Mouse (Mus musculus) kidney, embryonic 16.5 days (tissue): Measurements from ENCODE around the gene H13. TPM values are rescaled to one million over a fixed set of nuclear protein-coding genes. Genes with fewer than 3 reads are reported as not detected.
A peak's percentile ranks its signal among the peaks of the same experiment; 100 is the strongest.

ENCODE experiments used
- ATAC-seq: fragments of 200-750 bp; cut with Nextera tagmentation; 2 replicates; pipeline ENCODE4 v1.8.0; 2017; ENCODE audit warnings: moderate TSS enrichment; ENCODE audit not compliant: low FRiP score, low TSS enrichment
- H3K27ac ChIP-seq: fragments of 300-500 bp; sonication (generic); 2 replicates; pipeline ENCODE4 v1.5.1; 2014; ENCODE audit warnings: low read length
- H3K27me3 ChIP-seq: fragments of 300-500 bp; sonication (generic); 2 replicates; pipeline ENCODE4 v1.6.1; 2014; ENCODE audit warnings: low read length, control low read depth, mixed read lengths; ENCODE audit not compliant: insufficient read depth
- H3K36me3 ChIP-seq: fragments of 300-500 bp; sonication (generic); 2 replicates; pipeline ENCODE4 v1.6.1; 2014; ENCODE audit warnings: low read length, control low read depth, mixed read lengths; ENCODE audit not compliant: insufficient read depth
- H3K4me1 ChIP-seq: fragments of 300-500 bp; sonication (generic); 2 replicates; pipeline ENCODE4 v1.6.1; 2014; ENCODE audit warnings: low read length, control low read depth, mixed read lengths; ENCODE audit not compliant: insufficient read depth
- H3K4me2 ChIP-seq: fragments of 300-500 bp; sonication (generic); replicated peaks from 2 replicates; pipeline ENCODE4 v1.6.1; 2014; ENCODE audit warnings: low read depth, low read length
- H3K4me3 ChIP-seq: fragments of 300-500 bp; sonication (generic); 2 replicates; pipeline ENCODE4 v1.5.1; 2014; ENCODE audit warnings: mild to moderate bottlenecking, low read length
- H3K9ac ChIP-seq: fragments of 300-500 bp; sonication (generic); replicated peaks from 2 replicates; pipeline ENCODE4 v1.6.1; 2014; ENCODE audit warnings: low read length
- H3K9me3 ChIP-seq: fragments of 300-500 bp; sonication (generic); 2 replicates; pipeline ENCODE4 v1.6.1; 2016; ENCODE audit warnings: low read length, control low read depth
- WGBS: fragments of 180-500 bp; shearing (Covaris S2); extraction: QIAGEN DNeasy Blood & Tissue Kit; methylation state at CpG from one replicate; pipeline ENCODE4 v1.1.7; 2014; 5-methylcytosine and 5-hydroxymethylcytosine counted together
- polyA plus RNA-seq: library from polyadenylated mRNA; unstranded; fragments of >200 nt; fragmentation: Nextera tagmentation; extraction: Ambion mirVana; gene quantifications from 2 replicates; pipeline ENCODE4 v1.2.1, GENCODE M21; 2015

The H13 gene
- polyA plus RNA-seq, 1 experiment from 2014 or later: 158 TPM

DNA sequence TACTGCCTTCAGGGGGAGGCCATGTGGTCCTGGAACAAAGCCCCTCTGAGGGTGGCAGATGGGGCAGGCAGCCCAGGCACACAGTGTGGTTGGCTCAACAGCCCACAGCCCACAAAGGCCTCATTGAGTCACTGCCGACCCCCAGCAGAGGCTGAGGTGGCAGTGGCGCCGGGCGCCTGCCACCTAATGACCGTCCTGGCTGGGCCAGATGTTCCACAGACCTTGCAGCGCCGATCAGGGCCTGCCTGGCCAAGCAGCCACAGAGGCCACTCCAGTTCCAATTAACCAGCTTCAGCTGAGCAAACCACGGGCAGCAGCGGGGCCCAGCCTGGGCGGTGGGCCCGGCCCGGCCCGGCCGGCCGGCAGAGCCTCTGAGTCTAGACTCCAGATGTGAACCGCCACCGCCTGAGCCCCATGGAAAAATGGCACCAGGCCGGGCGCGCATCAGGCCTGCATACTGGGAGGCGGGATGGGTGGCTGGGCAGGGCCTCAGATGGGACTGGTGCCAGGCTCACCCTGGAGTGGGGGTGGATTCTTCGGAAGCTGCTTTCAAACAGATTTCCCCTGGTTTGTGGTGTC, 36.8 kb downstream of the H13 start:
- Histone ChIP-seq H3K27ac (peak overlapping the region; percentile 96), H3K9me3 (no peaks in the 10 kb centered on the region), H3K4me3 (no peak overlapping the region), H3K9ac (peak overlapping the region; percentile 36), H3K27me3 (no peaks in the 10 kb centered on the region), H3K4me1 (peaks cover 39% of the 10 kb centered on the region), H3K4me2 (no peak overlapping the region), H3K36me3 (peaks cover 44% of the 10 kb centered on the region)
- ATAC-seq: peak; percentile 5; the same call in 1 of the 2 replicates
- 67% methylated on average over 22 of the region's 22 CpGs for WGBS

DNA sequence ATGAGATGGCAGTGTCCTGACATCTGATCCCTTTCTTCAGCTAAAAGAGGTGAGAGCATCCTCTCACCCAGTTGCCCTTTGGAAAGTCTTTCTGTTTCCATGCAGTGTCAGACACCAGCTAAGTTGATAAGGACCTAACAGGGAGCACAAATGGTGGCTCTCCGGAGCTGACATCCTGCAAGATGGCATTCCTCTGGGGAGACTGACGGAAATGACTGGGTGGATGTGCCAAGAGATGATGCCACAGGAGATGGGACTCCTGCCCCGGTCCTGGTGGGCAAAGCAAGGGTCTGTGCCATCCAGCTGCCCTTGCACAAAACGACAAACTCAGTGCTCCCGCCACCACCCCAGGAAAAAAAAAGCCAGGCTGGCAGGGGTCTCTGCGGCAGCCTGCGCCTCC, 37.9 kb downstream of the H13 start:
- Histone ChIP-seq H3K27ac (peak overlapping the region; percentile 96), H3K4me3 (peak overlapping the region; percentile 46), H3K4me1 (peaks cover 39% of the 10 kb centered on the region), H3K9me3 (no peaks in the 10 kb centered on the region), H3K27me3 (no peaks in the 10 kb centered on the region), H3K36me3 (peaks cover 33% of the 10 kb centered on the region), H3K9ac (peak overlapping the region; percentile 77), H3K4me2 (peak overlapping the region; percentile 68)
- no peak for ATAC-seq
- 17% methylated on average over 7 of the region's 7 CpGs for WGBS

DNA sequence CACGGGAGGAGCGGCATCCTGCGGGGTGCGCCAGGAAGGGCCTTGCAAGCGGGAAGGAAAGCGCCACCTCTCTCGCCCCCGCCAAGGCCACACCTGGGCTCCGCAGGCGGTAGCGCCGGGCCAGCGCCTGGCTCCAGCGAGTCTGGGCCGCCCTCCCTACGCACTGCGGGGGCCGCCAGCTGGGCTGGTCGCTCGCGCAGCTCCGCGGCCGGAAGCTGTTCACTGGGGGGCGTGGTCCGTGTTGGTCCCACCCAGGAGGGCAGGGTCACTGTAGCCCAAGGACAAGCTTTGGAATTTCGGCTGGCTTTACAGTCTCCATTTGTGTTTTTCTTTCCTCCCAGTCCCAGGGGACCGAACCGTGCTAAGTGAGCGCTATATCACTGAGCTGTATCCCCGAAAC, 38.4 kb downstream of the H13 start:
- H3K36me3 ChIP-seq: peaks cover 29% of the 10 kb centered on the region
- H3K4me1 ChIP-seq: peaks cover 39% of the 10 kb centered on the region
- no peaks in the 10 kb centered on the region for H3K27me3 ChIP-seq
- H3K4me3 ChIP-seq: peak overlapping the region; percentile 46
- WGBS: under 1% methylated on average over 30 of the region's 31 CpGs
- peak overlapping the region; percentile 68 for H3K4me2 ChIP-seq
- H3K9ac ChIP-seq: peak overlapping the region; percentile 77
- peak; percentile 98 for ATAC-seq
- peak overlapping the region; percentile 96 for H3K27ac ChIP-seq
- H3K9me3 ChIP-seq: no peaks in the 10 kb centered on the region

DNA sequence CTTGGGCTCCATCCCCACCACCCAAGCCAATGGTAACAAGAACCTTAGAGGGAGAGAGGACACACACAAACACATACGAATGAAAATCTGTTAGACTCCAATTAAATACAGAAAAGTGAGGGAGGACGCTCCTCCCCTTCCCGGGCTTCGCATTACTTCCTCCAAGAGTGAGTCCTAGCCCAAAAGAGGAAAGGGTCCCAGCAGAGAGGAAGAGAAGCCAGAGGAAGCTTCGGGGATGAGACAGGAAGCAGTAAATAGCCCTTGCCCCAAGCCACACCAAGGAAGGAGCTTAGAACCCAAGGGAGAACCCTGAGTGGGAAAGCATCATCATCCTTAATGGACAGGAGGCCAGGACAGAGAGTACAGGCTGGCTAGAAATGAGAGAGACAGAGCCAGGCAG, 39.8 kb downstream of the H13 start:
- WGBS: 81% methylated on average over 5 of the region's 5 CpGs
- H3K36me3 ChIP-seq: peaks cover 19% of the 10 kb centered on the region
- H3K4me2 ChIP-seq: no peak overlapping the region
- peaks cover 39% of the 10 kb centered on the region for H3K4me1 ChIP-seq
- H3K4me3 ChIP-seq: no peak overlapping the region
- H3K27ac ChIP-seq: no peak overlapping the region
- H3K27me3 ChIP-seq: no peaks in the 10 kb centered on the region
- H3K9ac ChIP-seq: no peak overlapping the region
- H3K9me3 ChIP-seq: no peaks in the 10 kb centered on the region
- no peak for ATAC-seq

DNA sequence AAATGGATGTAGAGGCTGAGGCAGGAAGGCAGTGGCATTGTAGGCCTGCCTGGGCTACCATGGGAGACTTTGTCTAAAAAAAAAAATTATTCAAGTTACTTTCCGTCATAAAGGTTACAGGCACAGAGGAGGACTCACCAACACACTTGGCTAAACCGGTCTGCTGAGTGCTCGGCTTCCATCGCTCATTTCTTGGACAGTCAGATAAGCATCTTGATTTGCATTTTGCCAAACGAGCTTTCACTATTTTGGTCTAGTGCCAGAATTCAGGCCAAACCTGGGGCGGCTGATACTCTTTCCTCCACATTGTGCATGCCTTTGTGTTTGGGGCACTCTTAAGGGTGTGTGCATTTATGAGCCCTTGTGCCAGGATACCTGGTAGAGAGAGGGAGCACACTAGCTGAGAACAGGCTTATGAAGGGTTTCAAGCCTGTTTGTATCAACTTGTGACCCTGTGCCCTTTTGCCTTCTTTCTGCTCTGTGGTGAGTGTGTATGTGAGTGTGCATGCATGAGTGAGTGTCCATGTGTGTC, 47.0 kb downstream of the H13 start:
- 58% methylated on average over 6 of the region's 6 CpGs for WGBS

DNA sequence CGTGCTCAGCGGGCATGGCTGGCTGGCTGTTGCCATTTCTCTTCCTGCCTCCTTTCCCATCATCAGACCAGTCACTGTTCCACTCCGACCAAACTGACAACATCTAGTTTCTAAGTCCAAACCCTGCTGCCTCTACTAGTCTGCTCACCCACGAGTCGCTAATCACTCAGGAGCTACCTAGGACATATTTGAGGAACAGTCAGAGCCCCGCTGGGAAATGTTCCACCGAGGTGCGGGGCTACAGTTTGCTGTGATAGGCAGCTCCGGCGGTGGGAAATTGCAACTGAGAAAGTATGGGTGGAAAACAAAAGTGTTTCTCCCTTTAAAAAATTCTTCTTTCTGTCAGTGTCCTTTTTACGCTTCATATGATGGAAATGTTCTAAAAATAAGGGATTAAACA, 48.4 kb downstream of the H13 start:
- Histone ChIP-seq H3K9ac (peak overlapping the region; percentile 9; the same call in 1 of the 2 replicates), H3K27ac (peak overlapping the region; percentile 37; the same call in 1 of the 2 replicates), H3K36me3 (no peaks in the 10 kb centered on the region), H3K9me3 (no peaks in the 10 kb centered on the region), H3K4me1 (peaks cover 24% of the 10 kb centered on the region), H3K4me2 (no peak overlapping the region), H3K4me3 (no peak overlapping the region), H3K27me3 (no peaks in the 10 kb centered on the region)
- 57% methylated on average over 11 of the region's 11 CpGs for WGBS
- ATAC-seq: no peak

More for the DNA sequence above, 47.0 kb downstream of the H13 start:
- H3K9me3 ChIP-seq: no peaks in the 10 kb centered on the region
- no peak overlapping the region for H3K9ac ChIP-seq
- H3K4me2 ChIP-seq: no peak overlapping the region
- peak overlapping the region; percentile 77 for H3K27ac ChIP-seq
- no peaks in the 10 kb centered on the region for H3K27me3 ChIP-seq
- ATAC-seq: peak; percentile 72; the same call in 1 of the 2 replicates
- H3K36me3 ChIP-seq: no peaks in the 10 kb centered on the region
- H3K4me3 ChIP-seq: no peak overlapping the region
- peaks cover 24% of the 10 kb centered on the region for H3K4me1 ChIP-seq

DNA sequence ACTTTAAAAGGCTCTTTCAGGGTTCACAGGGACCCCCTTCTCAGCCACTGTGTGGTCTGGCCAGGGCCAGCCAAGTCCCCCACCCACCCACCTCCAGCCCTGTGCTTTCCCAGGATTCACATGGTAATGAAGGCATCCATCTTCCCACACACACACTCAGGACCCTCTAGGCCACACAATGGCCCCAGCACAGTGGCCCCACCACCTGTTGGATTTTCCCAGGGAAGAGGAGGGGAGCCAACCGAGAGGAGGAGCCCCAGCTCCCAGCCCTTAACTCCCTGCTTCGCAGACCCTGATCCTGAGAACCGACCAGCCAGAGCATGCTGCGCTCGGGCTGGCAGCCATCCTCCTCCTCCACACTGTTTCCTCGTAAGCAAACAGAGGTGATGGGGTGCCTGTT, 48.8 kb downstream of the H13 start:
- 21% methylated on average over 6 of the region's 6 CpGs for WGBS
- peak; percentile 46; the same call in 1 of the 2 replicates for ATAC-seq

DNA sequence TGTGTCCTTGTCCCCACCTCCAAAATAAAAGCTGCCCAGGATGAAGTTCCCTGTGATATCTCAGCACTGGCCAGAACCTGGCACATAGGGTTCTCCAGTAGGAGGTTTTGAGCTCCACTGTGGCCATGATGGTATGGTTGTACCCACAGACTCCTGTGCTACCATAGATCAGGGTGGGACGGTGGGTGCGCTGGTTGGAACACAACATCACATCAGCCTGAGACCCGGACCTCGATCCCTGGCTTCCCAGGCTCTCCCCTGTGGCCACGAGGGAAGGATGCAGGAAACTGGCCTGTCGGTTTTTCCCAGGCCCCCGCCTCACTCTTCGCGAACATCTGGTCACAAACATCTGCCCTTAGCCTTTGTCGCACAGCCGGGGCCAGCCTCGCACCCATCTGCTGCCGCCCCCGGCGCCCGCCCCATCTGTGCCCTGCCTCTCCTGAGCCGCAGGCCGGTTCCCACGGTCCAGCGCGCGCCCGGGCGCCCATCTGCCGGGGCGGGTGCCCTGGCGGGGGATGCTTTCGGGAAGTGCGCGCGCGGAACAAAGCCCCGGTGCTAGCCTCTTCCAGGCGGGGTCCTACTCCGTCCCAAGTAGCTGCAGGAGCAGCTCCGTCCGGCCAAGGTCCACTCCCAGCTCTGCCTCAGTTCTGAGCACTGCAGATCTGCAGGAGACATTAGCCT, 54.5 kb downstream of the H13 start:
- Histone ChIP-seq H3K36me3 (no peaks in the 10 kb centered on the region), H3K4me1 (peaks cover 47% of the 10 kb centered on the region), H3K9ac (peak overlapping the region; percentile 72), H3K4me3 (peak overlapping the region; percentile 39), H3K4me2 (peak overlapping the region; percentile 68), H3K27me3 (no peaks in the 10 kb centered on the region), H3K27ac (peak overlapping the region; percentile 9; the same call in 1 of the 2 replicates), H3K9me3 (no peaks in the 10 kb centered on the region)
- peak; percentile 62 for ATAC-seq
- 2% methylated on average over 37 of the region's 37 CpGs for WGBS

More for the DNA sequence above, 48.8 kb downstream of the H13 start:
- Histone ChIP-seq H3K4me1 (peaks cover 24% of the 10 kb centered on the region), H3K27ac (peak overlapping the region; percentile 37; the same call in 1 of the 2 replicates), H3K4me3 (no peak overlapping the region), H3K9me3 (no peaks in the 10 kb centered on the region), H3K27me3 (no peaks in the 10 kb centered on the region), H3K4me2 (no peak overlapping the region), H3K9ac (peak overlapping the region; percentile 9; the same call in 1 of the 2 replicates), H3K36me3 (no peaks in the 10 kb centered on the region)

DNA sequence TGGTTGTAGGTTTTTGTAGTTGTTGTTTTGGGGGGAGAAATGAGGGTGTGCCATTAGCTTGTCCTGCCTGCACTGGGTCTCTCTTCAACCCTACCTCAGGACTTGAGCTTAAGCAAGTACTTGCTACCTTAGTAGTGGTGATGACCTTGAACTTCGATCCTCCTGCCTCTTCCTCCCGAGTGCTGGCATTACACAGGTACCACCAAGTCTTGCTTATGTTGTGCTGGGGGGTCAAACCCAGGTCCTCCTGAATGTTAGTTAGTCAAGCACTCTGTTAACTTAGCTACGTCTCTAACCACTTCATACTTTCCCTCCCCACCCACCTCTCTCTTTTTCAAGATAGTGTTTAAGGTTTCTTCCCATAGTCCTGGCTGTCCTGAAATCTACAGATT, 55.1 kb downstream of the H13 start:
- Histone ChIP-seq H3K4me3 (peak overlapping the region; percentile 39), H3K27me3 (no peaks in the 10 kb centered on the region), H3K27ac (peak overlapping the region; percentile 9; the same call in 1 of the 2 replicates), H3K9ac (peak overlapping the region; percentile 72; the same call in 1 of the 2 replicates), H3K9me3 (no peaks in the 10 kb centered on the region), H3K4me2 (peak overlapping the region; percentile 68), H3K4me1 (peaks cover 51% of the 10 kb centered on the region), H3K36me3 (no peaks in the 10 kb centered on the region)
- WGBS: 47% methylated on average over 3 of the region's 3 CpGs
- peak; percentile 1; the same call in 1 of the 2 replicates for ATAC-seq
